Mouse (Mus musculus): ENCODE data around the gene Rhoa.
"Not testable (repeated sequence)": the region's sequence is repeated elsewhere in the genome, so short reads cannot be mapped to it uniquely, and the experiment has no call there.

Gene Rhoa

DNA sequence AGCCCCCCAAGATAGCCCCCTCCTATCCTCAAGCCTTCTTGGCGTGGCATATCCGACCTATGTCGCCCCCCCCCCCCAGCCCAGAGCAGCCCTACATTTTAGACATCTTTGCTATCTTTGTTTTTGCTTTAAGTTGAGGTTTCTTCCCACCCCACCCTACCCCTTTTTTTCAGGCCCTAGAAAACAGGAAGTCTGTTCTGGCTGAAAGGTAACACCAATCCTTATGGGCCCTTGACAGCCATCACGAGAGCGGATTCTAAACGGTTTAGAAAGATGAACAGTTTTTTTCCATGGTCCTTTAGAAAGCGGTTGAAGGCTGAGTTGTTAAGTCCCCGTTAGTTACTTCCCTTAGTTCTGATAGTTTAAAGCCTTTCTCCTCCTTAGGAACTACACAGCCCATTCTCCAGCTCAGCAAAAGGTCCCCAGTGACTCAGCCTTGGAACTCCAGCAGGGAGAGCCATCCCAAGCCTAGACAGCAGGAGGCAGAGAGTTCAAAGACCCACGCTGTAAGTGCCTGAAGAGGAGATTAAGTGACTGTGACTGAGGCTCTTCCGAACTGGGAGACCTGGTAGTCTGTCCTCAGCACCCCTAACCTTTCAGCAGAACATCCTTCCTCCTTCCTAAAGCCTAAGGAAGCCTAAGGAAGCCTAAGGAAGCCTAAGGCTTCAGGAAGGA, 39.5 kb upstream of the Rhoa start:
- Histone ChIP-seq H3K4me3 (replicated peaks; ENCODE audit: low read length) (peak overlapping the region; percentile 27), H3K27me3 (ENCODE audit: insufficient read depth, low read length) (no peaks in the 10 kb centered on the region), H3K36me3 (ENCODE audit: insufficient read depth, low read length) (0 out of 2 replicates have a peak, but pooled peaks cover 5% of the 10 kb centered on the region), H3K4me1 (replicated peaks; ENCODE audit: low read depth, low read length) (peaks cover 72% of the 10 kb centered on the region), H3K9me3 (ENCODE audit: low read length) (no peaks in the 10 kb centered on the region)
- TF ChIP-seq POU5F1 (IDR thresholded peaks at IDR 0.05; ENCODE audit: borderline replicate concordance, low read length) (no peak), NANOG (IDR thresholded peaks at IDR 0.05; ENCODE audit: borderline replicate concordance, low read length) (no peak; the same call in 1 of the 2 replicates), CTCF (conservative IDR thresholded peaks at IDR 0.05; ENCODE audit: low read length) (no peak)

DNA sequence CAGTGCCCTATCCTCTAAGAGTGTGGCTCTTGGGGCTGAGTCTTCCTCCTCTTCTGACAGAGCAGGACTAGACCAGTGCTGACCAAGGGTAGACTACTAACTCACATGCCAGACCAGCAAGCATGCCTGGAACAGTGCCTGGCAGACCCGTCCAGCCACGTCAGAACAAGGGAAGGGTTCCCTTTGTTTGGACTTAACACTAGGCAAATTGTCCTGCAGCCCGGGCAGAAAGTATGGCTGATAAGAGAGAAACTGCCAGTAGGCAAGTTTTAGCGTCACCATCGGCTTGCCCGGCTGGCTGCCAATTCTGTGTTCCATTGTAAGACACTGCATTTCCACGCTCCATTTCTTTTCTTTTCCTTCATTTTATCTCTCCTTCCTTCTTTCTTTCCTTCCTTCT, 38.2 kb upstream of the Rhoa start:
- Histone ChIP-seq H3K4me3 (replicated peaks; ENCODE audit: low read length) (no peak overlapping the region), H3K27me3 (ENCODE audit: insufficient read depth, low read length) (no peaks in the 10 kb centered on the region), H3K4me1 (replicated peaks; ENCODE audit: low read depth, low read length) (peaks cover 70% of the 10 kb centered on the region), H3K36me3 (ENCODE audit: insufficient read depth, low read length) (no peaks in the 10 kb centered on the region), H3K9me3 (ENCODE audit: low read length) (no peaks in the 10 kb centered on the region)
- TF ChIP-seq CTCF (conservative IDR thresholded peaks at IDR 0.05; ENCODE audit: low read length): no peak
- TF ChIP-seq POU5F1 (IDR thresholded peaks at IDR 0.05; ENCODE audit: borderline replicate concordance, low read length): no peak
- no peak for TF ChIP-seq NANOG (IDR thresholded peaks at IDR 0.05; ENCODE audit: borderline replicate concordance, low read length)

DNA sequence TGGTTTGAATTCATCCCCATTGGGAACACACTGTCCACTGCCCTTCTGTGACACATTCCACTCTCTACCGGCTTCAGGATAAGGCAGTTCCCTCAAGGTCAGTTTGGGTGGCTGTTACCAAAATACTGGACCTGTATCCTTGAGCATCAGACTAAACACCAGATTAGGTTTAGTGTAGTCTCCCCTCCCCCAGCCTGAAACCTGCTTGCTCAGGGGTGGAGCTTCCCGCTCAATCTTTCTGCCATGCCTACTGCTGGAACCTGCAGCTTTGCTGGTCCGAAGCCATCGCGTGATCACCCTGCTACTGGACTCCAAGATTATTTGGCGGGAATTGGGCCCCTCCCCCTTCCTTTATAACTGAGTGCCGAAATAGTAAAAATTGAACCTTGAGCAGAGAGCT, 37.2 kb upstream of the Rhoa start:
- not testable (repeated sequence) for H3K36me3 ChIP-seq (ENCODE audit: insufficient read depth, low read length); H3K27me3 ChIP-seq (ENCODE audit: insufficient read depth, low read length); H3K4me3 ChIP-seq (replicated peaks; ENCODE audit: low read length); H3K9me3 ChIP-seq (ENCODE audit: low read length)
- peaks cover 77% of the 10 kb centered on the region for H3K4me1 ChIP-seq (replicated peaks; ENCODE audit: low read depth, low read length)

DNA sequence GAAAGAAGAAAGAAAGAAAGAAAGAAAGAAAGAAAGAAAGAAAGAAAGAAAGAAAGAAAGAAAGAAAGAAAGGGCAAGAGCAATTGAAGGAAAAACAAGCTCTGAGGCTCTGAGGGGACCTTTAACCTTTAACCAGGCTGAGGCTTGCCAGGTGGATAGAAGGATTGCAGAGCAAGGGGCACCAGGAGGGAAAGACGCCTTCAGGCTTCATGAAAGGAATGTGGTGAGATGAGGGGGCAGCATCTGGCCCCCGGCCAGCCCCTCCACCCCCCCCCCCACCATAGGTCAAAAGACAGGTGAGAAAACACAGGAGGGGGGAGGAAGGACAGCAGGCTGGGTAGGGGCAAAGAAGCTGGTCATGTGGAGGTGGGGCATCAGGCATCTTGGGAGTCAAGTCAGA, 34.0 kb upstream of the Rhoa start:
- no peak for TF ChIP-seq NANOG (IDR thresholded peaks at IDR 0.05; ENCODE audit: borderline replicate concordance, low read length)
- no peak for TF ChIP-seq CTCF (conservative IDR thresholded peaks at IDR 0.05; ENCODE audit: low read length)
- TF ChIP-seq POU5F1 (IDR thresholded peaks at IDR 0.05; ENCODE audit: borderline replicate concordance, low read length): no peak
- no peaks in the 10 kb centered on the region for H3K9me3 ChIP-seq (ENCODE audit: low read length)
- 0 out of 2 replicates have a peak, but pooled peaks cover 3% of the 10 kb centered on the region for H3K27me3 ChIP-seq (ENCODE audit: insufficient read depth, low read length)
- no peaks in the 10 kb centered on the region for H3K36me3 ChIP-seq (ENCODE audit: insufficient read depth, low read length)
- no peak overlapping the region for H3K4me3 ChIP-seq (replicated peaks; ENCODE audit: low read length)
- H3K4me1 ChIP-seq (replicated peaks; ENCODE audit: low read depth, low read length): peaks cover 66% of the 10 kb centered on the region

DNA sequence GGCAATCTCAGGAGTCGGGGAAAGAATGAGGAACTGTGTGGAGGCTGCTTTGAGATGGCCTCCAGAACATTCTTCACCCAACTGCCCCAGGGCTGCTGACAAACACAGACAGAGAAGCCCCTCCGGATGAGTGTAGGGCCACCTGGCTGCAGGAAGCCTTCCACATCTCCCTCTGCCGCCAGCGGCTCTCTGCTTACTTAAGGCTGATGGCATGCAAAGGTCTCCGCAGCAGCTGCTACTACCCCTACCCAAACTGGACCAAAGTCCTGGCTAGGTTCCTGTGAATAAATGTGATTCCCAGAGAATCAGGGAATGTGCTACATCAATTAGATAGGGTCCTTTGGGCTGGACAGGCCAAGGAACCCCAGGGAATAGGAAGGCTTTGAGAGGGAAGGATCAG, 33.2 kb upstream of the Rhoa start:
- H3K27me3 ChIP-seq (ENCODE audit: insufficient read depth, low read length): 0 out of 2 replicates have a peak, but pooled peaks cover 3% of the 10 kb centered on the region
- TF ChIP-seq CTCF (conservative IDR thresholded peaks at IDR 0.05; ENCODE audit: low read length): no peak
- no peak for TF ChIP-seq NANOG (IDR thresholded peaks at IDR 0.05; ENCODE audit: borderline replicate concordance, low read length)
- no peak for TF ChIP-seq POU5F1 (IDR thresholded peaks at IDR 0.05; ENCODE audit: borderline replicate concordance, low read length)
- peaks cover 64% of the 10 kb centered on the region for H3K4me1 ChIP-seq (replicated peaks; ENCODE audit: low read depth, low read length)
- no peaks in the 10 kb centered on the region for H3K9me3 ChIP-seq (ENCODE audit: low read length)
- no peaks in the 10 kb centered on the region for H3K36me3 ChIP-seq (ENCODE audit: insufficient read depth, low read length)
- no peak overlapping the region for H3K4me3 ChIP-seq (replicated peaks; ENCODE audit: low read length)

DNA sequence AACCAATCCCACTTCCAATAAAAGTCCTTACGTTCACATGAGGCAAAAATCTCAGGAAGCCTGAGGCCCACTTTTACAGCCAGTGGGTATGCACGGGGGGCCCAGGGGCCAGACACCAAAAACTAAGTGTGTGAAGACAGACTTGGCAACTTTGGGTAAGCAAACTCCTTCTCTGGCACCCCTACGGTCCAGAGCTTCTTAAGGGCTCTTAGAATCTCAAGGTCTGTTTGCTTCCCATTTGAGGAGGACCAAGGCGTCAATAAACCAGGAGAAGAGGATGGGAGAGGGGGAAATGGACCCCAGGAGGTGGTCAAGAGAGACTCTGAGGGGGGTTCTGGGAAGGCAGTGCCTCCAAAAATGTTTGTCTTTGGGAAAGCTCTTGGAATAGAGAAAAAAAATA, 32.4 kb upstream of the Rhoa start:
- TF ChIP-seq POU5F1 (IDR thresholded peaks at IDR 0.05; ENCODE audit: borderline replicate concordance, low read length) (no peak), CTCF (conservative IDR thresholded peaks at IDR 0.05; ENCODE audit: low read length) (no peak), NANOG (IDR thresholded peaks at IDR 0.05; ENCODE audit: borderline replicate concordance, low read length) (no peak)
- Histone ChIP-seq H3K4me3 (replicated peaks; ENCODE audit: low read length) (no peak overlapping the region), H3K9me3 (ENCODE audit: low read length) (no peaks in the 10 kb centered on the region), H3K27me3 (ENCODE audit: insufficient read depth, low read length) (0 out of 2 replicates have a peak, but pooled peaks cover 3% of the 10 kb centered on the region), H3K36me3 (ENCODE audit: insufficient read depth, low read length) (no peaks in the 10 kb centered on the region), H3K4me1 (replicated peaks; ENCODE audit: low read depth, low read length) (peaks cover 62% of the 10 kb centered on the region)

DNA sequence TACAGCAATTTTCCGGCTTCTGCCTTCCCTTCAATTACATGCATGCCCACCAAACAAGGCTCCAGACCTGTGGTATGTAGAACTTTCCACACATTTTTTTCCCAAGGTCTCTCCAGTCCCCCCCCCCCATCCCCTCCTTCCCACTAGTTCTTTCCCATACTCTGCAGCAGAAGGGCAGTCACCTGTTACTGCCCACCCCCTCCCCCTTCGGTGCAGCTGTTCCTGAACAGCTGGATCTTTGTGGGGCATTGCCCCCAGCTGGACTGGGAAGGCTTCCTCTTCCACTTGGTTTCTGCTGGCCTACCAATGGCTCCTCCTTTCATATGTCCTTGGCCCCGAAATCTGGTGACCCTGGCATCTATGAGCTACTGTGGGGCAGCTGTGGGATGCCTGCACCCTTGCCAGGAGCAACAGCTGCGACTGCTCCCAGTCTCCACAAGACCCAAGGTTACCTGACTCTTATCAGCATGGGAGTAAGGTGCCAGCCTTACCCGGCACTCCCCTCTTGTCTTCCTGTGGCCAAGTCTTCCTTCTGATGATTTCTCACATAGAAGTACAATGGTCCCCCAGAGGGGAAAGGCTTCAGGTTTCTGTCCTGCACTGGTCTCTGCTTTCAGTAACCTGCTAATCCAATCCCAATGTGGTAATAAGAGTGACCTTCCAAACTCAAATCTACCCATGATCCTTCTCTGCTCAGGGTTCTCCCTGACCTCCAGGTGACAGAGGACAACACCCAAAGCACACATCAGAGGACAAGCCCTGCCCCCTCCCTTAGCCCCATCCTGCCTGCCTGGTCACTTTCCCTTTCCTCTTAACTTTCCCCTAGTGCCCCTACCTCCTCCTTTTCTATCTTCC, 31.2 kb upstream of the Rhoa start:
- peaks cover 54% of the 10 kb centered on the region for H3K4me1 ChIP-seq (replicated peaks; ENCODE audit: low read depth, low read length)
- TF ChIP-seq CTCF (conservative IDR thresholded peaks at IDR 0.05; ENCODE audit: low read length) (no peak), POU5F1 (IDR thresholded peaks at IDR 0.05; ENCODE audit: borderline replicate concordance, low read length) (no peak), NANOG (IDR thresholded peaks at IDR 0.05; ENCODE audit: borderline replicate concordance, low read length) (no peak)
- no peaks in the 10 kb centered on the region for H3K36me3 ChIP-seq (ENCODE audit: insufficient read depth, low read length)
- no peaks in the 10 kb centered on the region for H3K9me3 ChIP-seq (ENCODE audit: low read length)
- no peak overlapping the region for H3K4me3 ChIP-seq (replicated peaks; ENCODE audit: low read length)
- H3K27me3 ChIP-seq (ENCODE audit: insufficient read depth, low read length): 0 out of 2 replicates have a peak, but pooled peaks cover 3% of the 10 kb centered on the region

DNA sequence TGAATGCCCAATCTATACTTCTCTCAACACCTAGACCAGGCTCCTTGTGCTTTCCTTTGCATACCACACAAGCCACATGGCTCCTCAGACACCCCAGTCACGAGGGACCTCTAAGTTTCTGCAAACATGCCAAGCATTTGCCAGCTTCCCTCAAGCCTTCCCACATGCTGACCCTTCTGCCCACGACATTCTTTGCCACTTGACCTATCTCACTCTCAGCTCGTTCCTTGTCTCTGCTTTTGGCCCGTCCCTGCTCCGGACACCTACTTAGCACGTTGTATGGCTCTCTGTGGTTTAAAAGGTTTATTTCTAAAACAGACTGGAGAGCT, 30.6 kb upstream of the Rhoa start:
- Histone ChIP-seq H3K27me3 (ENCODE audit: insufficient read depth, low read length) (0 out of 2 replicates have a peak, but pooled peaks cover 3% of the 10 kb centered on the region), H3K4me3 (replicated peaks; ENCODE audit: low read length) (no peak overlapping the region), H3K4me1 (replicated peaks; ENCODE audit: low read depth, low read length) (peaks cover 54% of the 10 kb centered on the region), H3K36me3 (ENCODE audit: insufficient read depth, low read length) (no peaks in the 10 kb centered on the region), H3K9me3 (ENCODE audit: low read length) (no peaks in the 10 kb centered on the region)
- TF ChIP-seq CTCF (conservative IDR thresholded peaks at IDR 0.05; ENCODE audit: low read length): no peak
- TF ChIP-seq NANOG (IDR thresholded peaks at IDR 0.05; ENCODE audit: borderline replicate concordance, low read length): no peak
- no peak for TF ChIP-seq POU5F1 (IDR thresholded peaks at IDR 0.05; ENCODE audit: borderline replicate concordance, low read length)
